Mouse (Mus musculus) heart, adult 2 months (tissue): ENCODE data around the gene Ech1. TPM values are rescaled to one million over a fixed set of nuclear protein-coding genes. Genes with fewer than 3 reads are reported as not detected.

ENCODE experiments used
- DNase-seq, 2 experiments: peaks; one replicate each; pipeline ENCODE4 v3.0.0; 2021
- H3K27ac ChIP-seq: fragments of 200-600 bp; 2 replicates; pipeline ENCODE4 v1.8.1; 2022
- H3K27me3 ChIP-seq: fragments of 200-500 bp; 2 replicates; pipeline ENCODE4 v1.6.1; 2012; ENCODE audit warnings: mild to moderate bottlenecking, low read length, inconsistent platforms, mixed read lengths; ENCODE audit not compliant: control insufficient read depth, insufficient read depth
- H3K36me3 ChIP-seq: fragments of 200-500 bp; 2 replicates; pipeline ENCODE4 v1.6.1; 2012; ENCODE audit warnings: low read length, inconsistent platforms; ENCODE audit not compliant: control insufficient read depth, insufficient read depth
- H3K4me1 ChIP-seq: fragments of 200-500 bp; 2 replicates; pipeline ENCODE4 v1.6.1; 2011; ENCODE audit warnings: low read length; ENCODE audit not compliant: control insufficient read depth, insufficient read depth
- H3K4me3 ChIP-seq: fragments of 200-600 bp; 2 replicates; pipeline ENCODE4 v1.8.1; 2022
- H3K79me2 ChIP-seq: fragments of 200-500 bp; replicated peaks from 2 replicates; pipeline ENCODE4 v1.6.1; 2012; ENCODE audit warnings: mild to moderate bottlenecking, inconsistent platforms, low read length, moderate library complexity, mixed read lengths; ENCODE audit not compliant: control insufficient read depth, insufficient read depth
- H3K9ac ChIP-seq: fragments of 200-500 bp; 2 replicates; pipeline ENCODE4 v1.6.1; 2012; ENCODE audit warnings: low read depth, mild to moderate bottlenecking, control low read depth, inconsistent platforms, low read length, mixed read lengths
- CTCF ChIP-seq: fragments of 200-600 bp; IDR thresholded peaks from 2 replicates; pipeline ENCODE4 v1.8.1; 2022; ENCODE audit warnings: antibody characterized with exemption, mild to moderate bottlenecking, moderate library complexity
- EP300 ChIP-seq: fragments of 200-500 bp; IDR thresholded peaks from 2 replicates; pipeline ENCODE4 v1.6.1; 2011; ENCODE audit warnings: low read depth, low read length, control low read depth; ENCODE audit not compliant: insufficient read depth
- POLR2A ChIP-seq: fragments of 200-500 bp; IDR thresholded peaks from 2 replicates; pipeline ENCODE4 v1.6.1; 2011; ENCODE audit warnings: mild to moderate bottlenecking, low read depth, low read length, control low read depth; ENCODE audit not compliant: insufficient read depth
- WGBS: fragments of 180-500 bp; shearing (Covaris S2); methylation state at CpG from one replicate; pipeline ENCODE4 v1.1.7; 2018; 5-methylcytosine and 5-hydroxymethylcytosine counted together
- intact Hi-C: fragments of 180-260 bp; cut with DNase I; formaldehyde crosslinking; loops from one replicate; pipeline ENCODE4 v1.15.1; 2025
- polyA plus RNA-seq: library from polyadenylated mRNA; depleted of rRNA; stranded (reverse); fragments of >200 nt; gene quantifications from 2 replicates; pipeline ENCODE4 v1.2.3, GENCODE M21; 2012
- total RNA-seq, 2 experiments: library from RNA; stranded (reverse); gene quantifications; 2 replicates each; pipeline ENCODE4 v1.2.3; 2021

Gene Ech1
- total and polyA plus RNA-seq, 3 experiments = 1,826 to 2,229 (median 2,087) TPM

GRCm38 (mm10) chr7:28791706-28792105 is 33.3 kb upstream of the Ech1 start:
- Histone ChIP-seq H3K9ac (no peak overlapping the region), H3K4me1 (peaks cover 5% of the 10 kb centered on the region), H3K27me3 (no peaks in the 10 kb centered on the region), H3K79me2 (no peaks in the 10 kb centered on the region), H3K4me3 (no peak overlapping the region), H3K27ac (no peak overlapping the region), H3K36me3 (no peaks in the 10 kb centered on the region)
- no peak for DNase-seq
- TF ChIP-seq EP300 (no peak), POLR2A (no peak), CTCF (no peak)
- intact Hi-C loops = no loop called here

- intact Hi-C loops = no loop called here
- no peak overlapping the region for H3K9ac ChIP-seq
- WGBS = 74% methylated on average over 14 of the region's 14 CpGs
- no peaks in the 10 kb centered on the region for H3K79me2 ChIP-seq
- no peak for TF ChIP-seq POLR2A
- TF ChIP-seq EP300 = no peak
- TF ChIP-seq CTCF = no peak
- no peak overlapping the region for H3K4me3 ChIP-seq
- no peak for DNase-seq
- H3K27me3 ChIP-seq = no peaks in the 10 kb centered on the region
- no peaks in the 10 kb centered on the region for H3K36me3 ChIP-seq
- peaks cover 5% of the 10 kb centered on the region for H3K4me1 ChIP-seq
- H3K27ac ChIP-seq = no peak overlapping the region
Observed at GRCm38 (mm10) chr7:28792391-28793185, 32.4 kb upstream of the Ech1 start.

- WGBS = 39% methylated on average over 2 of the region's 2 CpGs
- intact Hi-C loops = no loop called here
Observed at GRCm38 (mm10) chr7:28793834-28794233, 31.2 kb upstream of the Ech1 start.

GRCm38 (mm10) chr7:28794496-28794895 is 30.5 kb upstream of the Ech1 start:
- Histone ChIP-seq H3K4me3 (no peak overlapping the region), H3K36me3 (no peaks in the 10 kb centered on the region), H3K27ac (no peak overlapping the region), H3K27me3 (no peaks in the 10 kb centered on the region), H3K79me2 (no peaks in the 10 kb centered on the region), H3K9ac (no peak overlapping the region), H3K4me1 (peaks cover 2% of the 10 kb centered on the region)
- TF ChIP-seq POLR2A (no peak), CTCF (no peak), EP300 (no peak)
- intact Hi-C loops = no loop called here
- no peak for DNase-seq
- 67% methylated on average over 3 of the region's 3 CpGs for WGBS

More at GRCm38 (mm10) chr7:28793834-28794233, 31.2 kb upstream of the Ech1 start:
- Histone ChIP-seq H3K4me3 (no peak overlapping the region), H3K79me2 (no peaks in the 10 kb centered on the region), H3K9ac (no peak overlapping the region), H3K36me3 (no peaks in the 10 kb centered on the region), H3K27me3 (no peaks in the 10 kb centered on the region), H3K27ac (no peak overlapping the region), H3K4me1 (peaks cover 5% of the 10 kb centered on the region)
- TF ChIP-seq POLR2A = no peak
- peak; percentile 73 for TF ChIP-seq CTCF
- DNase-seq = no peak

- H3K27me3 ChIP-seq = no peaks in the 10 kb centered on the region
- H3K9ac ChIP-seq = peak overlapping the region; percentile 50
- DNase-seq = peak in 1 of 2 experiments; percentile 48
- peak overlapping the region; percentile 45 for H3K4me3 ChIP-seq
- intact Hi-C loops = loop anchor here (1.0 to 2.0 kb wide), 3 partner anchors 15 to 71 kb away; no protein-coding TSS in a partner anchor
- no peaks in the 10 kb centered on the region for H3K79me2 ChIP-seq
- H3K4me1 ChIP-seq = peaks cover 2% of the 10 kb centered on the region
- no peak for TF ChIP-seq CTCF
- TF ChIP-seq POLR2A = peak; percentile 63
- TF ChIP-seq EP300 = 0 out of 2 replicates have a peak, but pooled peaks have one; percentile 47
- no peaks in the 10 kb centered on the region for H3K36me3 ChIP-seq
- 35% methylated on average over 15 of the region's 15 CpGs for WGBS
- peak overlapping the region; percentile 80 for H3K27ac ChIP-seq
Observed at GRCm38 (mm10) chr7:28795832-28796231, 29.2 kb upstream of the Ech1 start.

GRCm38 (mm10) chr7:28796562-28796975 is 28.4 kb upstream of the Ech1 start:
- H3K4me1 ChIP-seq = peaks cover 2% of the 10 kb centered on the region
- intact Hi-C loops = loop anchor here (1.0 to 2.0 kb wide), 3 partner anchors 16 to 71 kb away; no protein-coding TSS in a partner anchor
- peak overlapping the region; percentile 45 for H3K4me3 ChIP-seq
- H3K79me2 ChIP-seq = no peaks in the 10 kb centered on the region
- peak overlapping the region; percentile 50 for H3K9ac ChIP-seq
- TF ChIP-seq EP300 (peak; percentile 92; the same call in 1 of the 2 replicates), POLR2A (peak; percentile 55), CTCF (no peak)
- peak overlapping the region; percentile 80 for H3K27ac ChIP-seq
- H3K36me3 ChIP-seq = no peaks in the 10 kb centered on the region
- 13% methylated on average over 32 of the region's 32 CpGs for WGBS
- DNase-seq = peak; percentile 90
- H3K27me3 ChIP-seq = no peaks in the 10 kb centered on the region
